Mouse (Mus musculus) lung, embryonic 15.5 days (tissue): ENCODE measurements around the gene Tmod1. TPM values are rescaled to one million over a fixed set of nuclear protein-coding genes. Genes with fewer than 3 reads are reported as not detected.

Experiments used
- ATAC-seq: fragments of 200-750 bp; cut with Nextera tagmentation; 2 replicates; pipeline ENCODE4 v1.8.0; 2017; ENCODE audit warnings: moderate number of reproducible peaks, borderline replicate concordance; ENCODE audit not compliant: low FRiP score, low TSS enrichment; ENCODE audit errors: extremely low read depth
- H3K27ac ChIP-seq: fragments of 300-500 bp; sonication (generic); 2 replicates; pipeline ENCODE4 v1.5.1; 2015; ENCODE audit warnings: moderate library complexity, mild to moderate bottlenecking, inconsistent platforms
- H3K27me3 ChIP-seq: fragments of 300-500 bp; sonication (generic); 2 replicates; pipeline ENCODE4 v1.6.1; 2015; ENCODE audit warnings: inconsistent platforms
- H3K36me3 ChIP-seq: fragments of 300-500 bp; sonication (generic); 2 replicates; pipeline ENCODE4 v1.6.1; 2015; ENCODE audit warnings: inconsistent platforms
- H3K4me1 ChIP-seq: fragments of 300-500 bp; sonication (generic); 2 replicates; pipeline ENCODE4 v1.6.1; 2015; ENCODE audit warnings: inconsistent platforms
- H3K4me2 ChIP-seq: fragments of 300-500 bp; sonication (generic); 2 replicates; pipeline ENCODE4 v1.6.1; 2015; ENCODE audit warnings: inconsistent platforms, mild to moderate bottlenecking, moderate library complexity
- H3K4me3 ChIP-seq: fragments of 300-500 bp; sonication (generic); 2 replicates; pipeline ENCODE4 v1.5.1; 2015; ENCODE audit warnings: mild to moderate bottlenecking, inconsistent platforms
- H3K9ac ChIP-seq: fragments of 300-500 bp; sonication (generic); 2 replicates; pipeline ENCODE4 v1.6.1; 2015; ENCODE audit warnings: inconsistent platforms
- H3K9me3 ChIP-seq: fragments of 300-500 bp; sonication (generic); 2 replicates; pipeline ENCODE4 v1.6.1; 2016; ENCODE audit warnings: inconsistent platforms
- WGBS: fragments of 180-500 bp; shearing (Covaris S2); methylation state at CpG from one replicate; pipeline ENCODE4 v1.1.7; 2015; 5-methylcytosine and 5-hydroxymethylcytosine counted together
- polyA plus RNA-seq: library from polyadenylated mRNA; unstranded; fragments of >200 nt; fragmentation: Nextera tagmentation; extraction: Ambion mirVana; gene quantifications from 2 replicates; pipeline ENCODE4 v1.2.1, GENCODE M21; 2015

The Tmod1 gene
- polyA plus RNA-seq: 7.2 and 10.0 TPM in 2 replicates

- ATAC-seq: peak; percentile 61; the same call in 1 of the 2 replicates
- peaks cover 35% of the 10 kb centered on the region for H3K27me3 ChIP-seq
- peak within 1 kb of the TSS; percentile 99 for H3K4me2 ChIP-seq
- peaks cover 29% of the 10 kb centered on the region for H3K4me1 ChIP-seq
- 0 out of 2 replicates have a peak within 1 kb of the TSS, but pooled peaks have one; percentile 44 for H3K27ac ChIP-seq
- H3K4me3 ChIP-seq: peak within 1 kb of the TSS; percentile 64
- no peaks in the 10 kb centered on the region for H3K9me3 ChIP-seq
- H3K9ac ChIP-seq: peak within 1 kb of the TSS; percentile 59
- WGBS: under 1% methylated on average over 72 of the region's 72 CpGs
- H3K36me3 ChIP-seq: no peaks in the 10 kb centered on the region
Observed at GRCm38 (mm10) chr4:46038892-46039751, at the start of gene Tmod1. Tmod1 (plus strand) TSS chr4:46038935.

- H3K4me2 ChIP-seq: no peak overlapping the region
- H3K27ac ChIP-seq: no peak overlapping the region
- no peak for ATAC-seq
- WGBS: 27% methylated on average over 6 of the region's 6 CpGs
- H3K9me3 ChIP-seq: no peaks in the 10 kb centered on the region
- no peaks in the 10 kb centered on the region for H3K27me3 ChIP-seq
- no peak overlapping the region for H3K9ac ChIP-seq
- H3K36me3 ChIP-seq: no peaks in the 10 kb centered on the region
- H3K4me1 ChIP-seq: no peaks in the 10 kb centered on the region; the same call in 1 of the 2 replicates
- H3K4me3 ChIP-seq: no peak overlapping the region
Observed at GRCm38 (mm10) chr4:45990427-45991135, 48.2 kb upstream of the Tmod1 start.

- no peak overlapping the region for H3K4me2 ChIP-seq
- no peaks in the 10 kb centered on the region for H3K9me3 ChIP-seq
- H3K36me3 ChIP-seq: no peaks in the 10 kb centered on the region; the same call in 1 of the 2 replicates
- no peak overlapping the region for H3K4me3 ChIP-seq
- no peak for ATAC-seq
- no peak overlapping the region for H3K9ac ChIP-seq
- H3K27me3 ChIP-seq: no peaks in the 10 kb centered on the region
- no peak overlapping the region for H3K27ac ChIP-seq
- no peaks in the 10 kb centered on the region for H3K4me1 ChIP-seq
- WGBS: 78% methylated on average over 4 of the region's 4 CpGs
Observed at GRCm38 (mm10) chr4:45998536-45998935, 40.2 kb upstream of the Tmod1 start.

- 74% methylated on average over 5 of the region's 5 CpGs for WGBS
- Histone ChIP-seq H3K4me3 (no peak overlapping the region), H3K36me3 (0 out of 2 replicates have a peak, but pooled peaks cover 6% of the 10 kb centered on the region), H3K4me1 (no peaks in the 10 kb centered on the region), H3K27me3 (no peaks in the 10 kb centered on the region), H3K9me3 (no peaks in the 10 kb centered on the region), H3K27ac (0 out of 2 replicates have a peak overlapping the region, but pooled peaks have one; percentile 30), H3K9ac (no peak overlapping the region), H3K4me2 (no peak overlapping the region)
- ATAC-seq: no peak
Observed at GRCm38 (mm10) chr4:46008142-46008793, 30.5 kb upstream of the Tmod1 start.

- Histone ChIP-seq H3K27me3 (no peaks in the 10 kb centered on the region), H3K36me3 (no peaks in the 10 kb centered on the region), H3K27ac (no peak overlapping the region), H3K9ac (no peak overlapping the region), H3K4me1 (no peaks in the 10 kb centered on the region), H3K4me2 (no peak overlapping the region), H3K4me3 (no peak overlapping the region), H3K9me3 (no peaks in the 10 kb centered on the region)
- ATAC-seq: no peak
- WGBS: 72% methylated on average over 2 of the region's 2 CpGs
Observed at GRCm38 (mm10) chr4:46011698-46012097, 27.0 kb upstream of the Tmod1 start.

GRCm38 (mm10) chr4:46015605-46016004 lies 23.1 kb upstream of the Tmod1 start:
- no peak overlapping the region for H3K4me3 ChIP-seq
- no peaks in the 10 kb centered on the region for H3K9me3 ChIP-seq
- H3K27ac ChIP-seq: no peak overlapping the region
- WGBS: 85% methylated on average over 1 of the region's 1 CpGs
- no peaks in the 10 kb centered on the region for H3K4me1 ChIP-seq
- H3K36me3 ChIP-seq: peaks cover 2% of the 10 kb centered on the region; the same call in 1 of the 2 replicates
- H3K9ac ChIP-seq: no peak overlapping the region
- no peaks in the 10 kb centered on the region for H3K27me3 ChIP-seq
- ATAC-seq: no peak
- no peak overlapping the region for H3K4me2 ChIP-seq

GRCm38 (mm10) chr4:46023021-46023481 lies 15.7 kb upstream of the Tmod1 start:
- no peak overlapping the region for H3K9ac ChIP-seq
- no peaks in the 10 kb centered on the region for H3K9me3 ChIP-seq
- no peak overlapping the region for H3K27ac ChIP-seq
- no peak overlapping the region for H3K4me3 ChIP-seq
- ATAC-seq: no peak
- no peaks in the 10 kb centered on the region for H3K4me1 ChIP-seq
- no peaks in the 10 kb centered on the region for H3K27me3 ChIP-seq
- WGBS: 54% methylated on average over 3 of the region's 3 CpGs
- no peak overlapping the region for H3K4me2 ChIP-seq
- H3K36me3 ChIP-seq: no peaks in the 10 kb centered on the region

- no peak overlapping the region for H3K27ac ChIP-seq
- 34% methylated on average over 7 of the region's 7 CpGs for WGBS
- no peak overlapping the region for H3K4me2 ChIP-seq
- no peaks in the 10 kb centered on the region for H3K36me3 ChIP-seq
- no peaks in the 10 kb centered on the region for H3K9me3 ChIP-seq
- no peak overlapping the region for H3K9ac ChIP-seq
- H3K4me1 ChIP-seq: no peaks in the 10 kb centered on the region
- no peak overlapping the region for H3K4me3 ChIP-seq
- ATAC-seq: no peak
- no peaks in the 10 kb centered on the region for H3K27me3 ChIP-seq
Observed at GRCm38 (mm10) chr4:46025893-46026292, 12.8 kb upstream of the Tmod1 start.

- no peak overlapping the region for H3K27ac ChIP-seq
- no peaks in the 10 kb centered on the region for H3K9me3 ChIP-seq
- H3K4me3 ChIP-seq: no peak overlapping the region
- ATAC-seq: no peak
- no peaks in the 10 kb centered on the region for H3K27me3 ChIP-seq
- no peak overlapping the region for H3K4me2 ChIP-seq
- 40% methylated on average over 6 of the region's 6 CpGs for WGBS
- H3K9ac ChIP-seq: no peak overlapping the region
- no peaks in the 10 kb centered on the region for H3K36me3 ChIP-seq
- H3K4me1 ChIP-seq: peaks cover 3% of the 10 kb centered on the region; the same call in 1 of the 2 replicates
Observed at GRCm38 (mm10) chr4:46028224-46028623, 10.5 kb upstream of the Tmod1 start.

GRCm38 (mm10) chr4:46028781-46029180 lies 10.0 kb upstream of the Tmod1 start:
- H3K9me3 ChIP-seq: no peaks in the 10 kb centered on the region
- peaks cover 3% of the 10 kb centered on the region; the same call in 1 of the 2 replicates for H3K4me1 ChIP-seq
- H3K4me3 ChIP-seq: no peak overlapping the region
- no peak for ATAC-seq
- 79% methylated on average over 4 of the region's 4 CpGs for WGBS
- H3K36me3 ChIP-seq: no peaks in the 10 kb centered on the region
- no peak overlapping the region for H3K4me2 ChIP-seq
- no peak overlapping the region for H3K27ac ChIP-seq
- no peaks in the 10 kb centered on the region for H3K27me3 ChIP-seq
- H3K9ac ChIP-seq: no peak overlapping the region

- Histone ChIP-seq H3K4me2 (no peak overlapping the region), H3K9ac (no peak overlapping the region), H3K9me3 (no peaks in the 10 kb centered on the region), H3K4me3 (no peak overlapping the region), H3K27me3 (no peaks in the 10 kb centered on the region), H3K4me1 (peaks cover 3% of the 10 kb centered on the region; the same call in 1 of the 2 replicates), H3K27ac (no peak overlapping the region), H3K36me3 (no peaks in the 10 kb centered on the region)
- 29% methylated on average over 9 of the region's 9 CpGs for WGBS
- no peak for ATAC-seq
Observed at GRCm38 (mm10) chr4:46029552-46029951, 9.2 kb upstream of the Tmod1 start.
